Mouse (Mus musculus) left cerebral cortex, adult 9 months (tissue): ENCODE results near the gene Crygf.
"Not testable (repeated sequence)": the region's sequence is repeated elsewhere in the genome, so short reads cannot be mapped to it uniquely, and the experiment has no call there.

Experiments used
- DNase-seq, 2 experiments: peaks; one replicate each; pipeline ENCODE4 v3.0.0; 2022; ENCODE audit warnings: low spot score in 2 of 2

The Crygf gene

DNA sequence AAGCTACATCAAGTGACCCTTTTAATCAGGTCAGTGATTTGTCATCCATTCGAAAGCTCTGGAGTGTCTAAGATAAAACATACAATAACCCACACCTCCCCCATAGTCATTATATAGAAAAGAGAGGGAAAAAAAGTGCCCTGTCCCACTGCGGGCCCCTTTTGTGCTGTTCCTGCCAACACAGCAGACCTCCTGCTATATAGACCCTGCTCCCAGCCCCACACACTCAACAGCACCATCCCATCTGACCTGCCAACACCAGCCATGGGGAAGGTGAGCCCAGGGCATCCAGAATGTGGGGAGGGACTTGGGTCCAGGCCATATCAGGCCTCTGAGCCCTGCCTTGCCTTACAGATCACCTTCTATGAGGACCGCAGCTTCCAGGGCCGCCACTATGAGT, at the start of gene Crygf:
Gene Crygf (plus strand): TSS at position 227 of the 400 bp plus-strand sequence.
- no peak for DNase-seq

DNA sequence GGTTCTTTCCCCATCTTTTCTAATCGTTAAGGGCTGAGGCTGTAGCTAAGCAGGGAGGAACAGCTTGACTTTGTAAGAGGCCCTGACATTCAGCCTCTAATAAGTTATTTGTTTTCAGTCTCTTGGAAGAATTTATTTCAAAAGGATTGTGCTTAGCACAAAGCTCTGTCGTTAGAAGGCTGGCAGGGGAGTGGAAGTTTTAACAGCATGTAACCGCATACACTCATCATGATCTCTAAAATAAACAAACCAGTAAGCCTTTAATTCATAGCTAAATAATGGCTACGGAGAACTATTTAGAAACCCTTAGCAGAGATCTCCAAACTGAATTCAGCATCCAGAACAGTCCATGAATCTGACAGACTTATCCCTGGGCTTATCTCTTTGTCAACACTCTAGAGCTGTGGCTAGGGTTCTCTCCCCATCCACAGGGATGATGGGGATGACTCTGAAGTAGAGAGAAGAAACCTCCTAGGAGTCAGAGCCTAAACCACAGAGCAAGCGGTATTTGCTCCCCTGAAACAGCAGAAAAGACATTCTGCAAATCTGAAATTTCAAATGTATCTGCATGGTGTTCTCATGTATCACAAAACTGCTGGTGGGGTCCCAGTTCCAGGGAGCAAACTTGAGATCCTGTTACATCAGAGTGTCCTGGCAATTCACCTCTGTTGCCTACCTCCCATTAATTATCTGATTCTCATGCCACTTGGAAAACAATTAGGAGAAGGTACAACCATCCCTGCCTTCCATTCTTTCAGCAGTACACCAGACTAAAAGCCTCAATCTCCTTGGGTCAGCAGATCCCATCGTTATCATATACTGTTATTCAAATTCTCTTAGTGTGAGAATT, 734 bp upstream of the Crygf start:
- no peak for DNase-seq

DNA sequence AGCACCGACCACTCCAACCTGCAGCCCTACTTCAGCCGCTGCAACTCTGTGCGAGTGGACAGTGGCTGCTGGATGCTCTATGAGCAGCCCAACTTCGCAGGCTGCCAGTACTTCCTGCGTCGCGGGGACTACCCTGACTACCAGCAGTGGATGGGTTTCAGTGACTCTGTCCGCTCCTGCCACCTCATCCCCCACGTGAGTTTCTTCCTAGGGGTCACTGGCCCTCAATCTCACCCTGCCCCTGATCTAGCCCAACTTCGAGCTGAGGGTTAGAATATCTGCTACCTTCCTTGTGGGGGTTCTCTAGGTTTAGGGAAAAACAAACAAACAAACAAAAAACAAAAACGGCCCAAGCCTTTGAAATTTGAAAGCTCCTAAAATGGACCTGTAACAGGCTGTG, 376 bp downstream of the Crygf start:
- DNase-seq = not testable (repeated sequence)

DNA sequence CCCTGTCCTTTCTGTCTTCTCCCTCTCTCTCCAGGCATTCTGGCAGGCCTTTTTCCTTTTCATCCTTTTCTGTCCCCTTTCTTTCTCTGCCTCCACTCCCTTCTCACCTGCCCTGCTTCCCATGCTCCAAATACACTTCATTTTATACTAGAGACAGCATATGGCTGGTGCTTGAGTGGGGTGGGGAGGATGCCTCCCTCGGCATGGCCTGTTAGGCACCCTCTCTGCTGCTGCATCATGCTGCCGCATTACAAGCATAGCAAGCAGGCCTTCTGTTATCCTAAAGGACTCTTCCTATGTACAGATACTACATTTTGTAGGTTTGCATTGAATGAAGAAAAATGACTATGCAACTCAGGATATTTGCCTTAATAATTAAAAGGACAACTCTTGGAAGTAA, 3.7 kb downstream of the Crygf start:
- peak in 1 of 2 experiments; percentile 2 for DNase-seq

DNA sequence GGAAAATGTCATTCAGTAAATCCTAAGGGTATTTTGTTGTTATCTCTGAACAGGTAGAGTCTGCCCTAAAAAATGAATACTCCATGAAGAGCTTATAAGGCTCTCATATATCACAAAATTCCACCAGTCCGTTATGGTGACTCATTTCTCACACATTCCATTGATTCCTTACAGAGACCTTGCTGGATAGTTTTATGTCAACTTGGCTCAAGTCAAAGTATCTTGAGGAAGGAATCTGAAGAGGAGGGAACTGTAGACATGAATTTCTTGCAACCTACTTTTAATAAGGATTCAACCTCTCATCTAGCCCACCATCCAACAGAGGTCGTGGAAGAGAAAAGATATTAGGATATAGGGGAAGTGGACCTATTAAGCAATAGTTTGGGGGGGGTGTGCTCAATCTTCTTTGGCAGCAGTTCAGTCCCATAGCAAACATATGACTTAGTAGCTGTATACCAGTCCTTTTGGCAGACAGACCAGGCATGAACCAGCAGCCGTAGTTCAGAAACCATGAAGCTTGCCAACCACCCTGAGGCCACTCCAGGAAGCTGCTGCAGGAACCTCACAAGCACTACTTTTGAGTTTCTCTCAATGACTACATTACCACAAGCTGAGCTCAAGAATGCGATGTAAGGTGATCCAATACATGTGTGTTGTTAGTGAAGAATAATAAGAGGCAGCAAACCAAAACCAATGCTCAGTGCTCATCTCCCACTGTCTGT, 5.9 kb downstream of the Crygf start:
- no peak for DNase-seq
